Mouse (Mus musculus) midbrain, postnatal 0 days (tissue): ENCODE data around the gene Cfap298. TPM values are rescaled to one million over a fixed set of nuclear protein-coding genes. Genes with fewer than 3 reads are reported as not detected.
A peak's percentile ranks its signal among the peaks of the same experiment; 100 is the strongest.

Experiments used
- ATAC-seq: fragments of 200-750 bp; cut with Nextera tagmentation; 2 replicates; pipeline ENCODE4 v1.8.0; 2017; ENCODE audit warnings: moderate number of reproducible peaks, mild to moderate bottlenecking, moderate TSS enrichment, moderate library complexity; ENCODE audit not compliant: low FRiP score
- DNase-seq: peaks from one replicate; pipeline ENCODE4 v3.0.0-alpha.2; 2015; ENCODE audit warnings: low spot score
- H3K27ac ChIP-seq: fragments of 300-500 bp; sonication (generic); 2 replicates; pipeline ENCODE4 v1.5.1; 2014; ENCODE audit warnings: low read depth, mild to moderate bottlenecking, low read length, mixed read lengths
- H3K27me3 ChIP-seq: fragments of 300-500 bp; sonication (generic); 2 replicates; pipeline ENCODE4 v1.6.1; 2014; ENCODE audit warnings: low read length, control low read depth, mixed read lengths; ENCODE audit not compliant: insufficient read depth
- H3K36me3 ChIP-seq: fragments of 300-500 bp; sonication (generic); 2 replicates; pipeline ENCODE4 v1.6.1; 2014; ENCODE audit warnings: low read length, control low read depth, mixed read lengths; ENCODE audit not compliant: insufficient read depth
- H3K4me1 ChIP-seq: fragments of 300-500 bp; sonication (generic); 2 replicates; pipeline ENCODE4 v1.6.1; 2014; ENCODE audit warnings: mild to moderate bottlenecking, control low read depth, antibody characterized with exemption, low read length, mixed read lengths; ENCODE audit not compliant: insufficient read depth
- H3K4me2 ChIP-seq: fragments of 300-500 bp; sonication (generic); 2 replicates; pipeline ENCODE4 v1.6.1; 2014; ENCODE audit warnings: low read depth, mild to moderate bottlenecking, low read length, mixed read lengths; ENCODE audit not compliant: poor library complexity, severe bottlenecking
- H3K4me3 ChIP-seq: fragments of 300-500 bp; sonication (generic); 2 replicates; pipeline ENCODE4 v1.5.1; 2014; ENCODE audit warnings: low read depth, mild to moderate bottlenecking, low read length, moderate library complexity
- H3K9ac ChIP-seq: fragments of 300-500 bp; sonication (generic); replicated peaks from 2 replicates; pipeline ENCODE4 v1.6.1; 2014; ENCODE audit warnings: mild to moderate bottlenecking, low read length, moderate library complexity, mixed read lengths; ENCODE audit not compliant: poor library complexity, severe bottlenecking
- H3K9me3 ChIP-seq: fragments of 300-500 bp; sonication (generic); 2 replicates; pipeline ENCODE4 v1.6.1; 2016; ENCODE audit warnings: low read length, control low read depth
- CTCF ChIP-seq: IDR thresholded peaks from 2 replicates; pipeline ENCODE4 v1.5.1; 2016; ENCODE audit warnings: antibody characterized with exemption, mild to moderate bottlenecking
- WGBS: fragments of 180-500 bp; shearing (Covaris S2); extraction: QIAGEN DNeasy Blood & Tissue Kit; methylation state at CpG from one replicate; pipeline ENCODE4 v1.1.7; 2014; 5-methylcytosine and 5-hydroxymethylcytosine counted together
- polyA plus RNA-seq: library from polyadenylated mRNA; unstranded; fragments of >200 nt; fragmentation: Nextera tagmentation; extraction: Ambion mirVana; gene quantifications from 2 replicates; pipeline ENCODE4 v1.2.1, GENCODE M21; 2015
- total RNA-seq: library from RNA; depleted of rRNA; stranded (reverse); fragments of >200 nt; gene quantifications from 2 replicates; pipeline ENCODE4 v1.2.3, GENCODE M21; 2014; rRNA removed

The Cfap298 gene
- total RNA-seq (19.0 and 26.5 TPM in 2 replicates), polyA plus RNA-seq (65.1 and 66.2 TPM in 2 replicates)

DNA sequence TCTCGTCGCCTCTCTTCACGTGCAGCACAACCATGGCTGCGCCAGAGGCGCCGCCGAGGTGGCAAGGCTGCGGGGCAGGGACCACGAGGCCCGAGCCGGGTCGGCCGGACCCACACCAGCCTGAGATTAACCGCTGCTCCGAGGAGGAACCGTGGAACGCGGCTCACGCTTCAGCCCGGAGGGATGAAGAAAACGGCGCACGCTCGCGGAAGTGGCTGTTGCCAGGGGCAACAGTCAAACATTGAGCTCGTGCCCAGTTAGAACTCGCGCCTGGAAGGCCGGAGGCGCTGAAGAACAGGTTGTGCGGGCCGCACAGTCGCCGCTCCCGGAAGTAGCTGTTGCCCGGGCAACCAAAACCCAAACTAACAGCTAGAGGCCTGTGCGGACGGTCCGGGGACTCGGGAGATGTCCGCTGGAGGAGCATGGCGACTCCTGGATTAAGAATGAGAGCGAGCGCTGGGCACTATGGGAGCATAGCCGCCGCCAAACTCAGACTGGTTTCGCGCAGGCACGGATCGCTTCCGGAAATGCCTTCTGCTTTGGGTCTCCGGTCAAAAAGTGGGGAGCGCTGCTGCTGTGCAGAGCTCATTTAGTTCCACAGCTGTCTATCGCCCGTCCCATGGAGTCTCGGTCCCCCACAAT is at the start of gene Cfap298:
TSS of gene Cfap298 (minus strand) at position 428 of the 642 bp plus-strand sequence.
- no peak for TF ChIP-seq CTCF
- peak; percentile 96 for ATAC-seq
- H3K4me2 ChIP-seq, result peak within 1 kb of the TSS; percentile 73
- peaks cover 23% of the 10 kb centered on the region for H3K36me3 ChIP-seq
- peak within 1 kb of the TSS; percentile 86 for H3K9ac ChIP-seq
- peak within 1 kb of the TSS; percentile 80 for H3K4me3 ChIP-seq
- no peaks in the 10 kb centered on the region for H3K27me3 ChIP-seq
- no peaks in the 10 kb centered on the region for H3K9me3 ChIP-seq
- under 1% methylated on average over 56 of the region's 56 CpGs for WGBS
- peak within 1 kb of the TSS; percentile 88 for H3K27ac ChIP-seq
- H3K4me1 ChIP-seq, result no peaks in the 10 kb centered on the region
- peak; percentile 98 for DNase-seq

GRCm38 (mm10) chr16:90971004-90971403 is 36.1 kb upstream of the Cfap298 start:
- TF ChIP-seq CTCF, result no peak

DNA sequence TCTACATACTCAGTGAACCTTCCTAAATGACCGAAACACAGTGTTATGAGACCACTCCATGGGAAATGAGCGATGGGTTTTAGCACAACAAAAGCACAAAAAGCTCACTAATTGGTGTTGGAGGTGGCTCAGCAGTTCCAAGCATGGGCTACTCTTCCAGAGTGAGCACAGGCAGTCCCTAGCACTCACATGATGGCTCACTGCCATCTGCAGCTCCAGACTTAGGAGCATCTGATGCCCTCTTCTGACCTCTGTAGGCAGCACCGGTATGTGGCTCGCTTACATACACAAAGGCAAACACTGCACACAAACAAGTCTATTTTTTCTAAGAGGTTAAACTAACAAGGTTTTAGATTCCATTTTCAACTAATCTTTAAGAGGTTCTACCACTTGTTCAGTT is 31.3 kb upstream of the Cfap298 start:
- H3K36me3 ChIP-seq, result peaks cover 37% of the 10 kb centered on the region
- 87% methylated on average over 4 of the region's 4 CpGs for WGBS
- no peaks in the 10 kb centered on the region for H3K27me3 ChIP-seq
- DNase-seq (no peak), ATAC-seq (no peak)
- no peak overlapping the region for H3K4me3 ChIP-seq
- peak; percentile 4; the same call in 1 of the 2 replicates for TF ChIP-seq CTCF
- no peak overlapping the region for H3K9ac ChIP-seq
- H3K4me1 ChIP-seq, result no peaks in the 10 kb centered on the region
- H3K4me2 ChIP-seq, result no peak overlapping the region
- H3K27ac ChIP-seq, result no peak overlapping the region
- H3K9me3 ChIP-seq, result no peaks in the 10 kb centered on the region

More at GRCm38 (mm10) chr16:90971004-90971403, 36.1 kb upstream of the Cfap298 start:
- ATAC-seq (no peak), DNase-seq (no peak)
- H3K4me2 ChIP-seq, result no peak overlapping the region
- no peak overlapping the region for H3K4me3 ChIP-seq
- no peaks in the 10 kb centered on the region for H3K9me3 ChIP-seq
- no peaks in the 10 kb centered on the region for H3K4me1 ChIP-seq
- WGBS, result 87% methylated on average over 6 of the region's 6 CpGs
- no peak overlapping the region for H3K27ac ChIP-seq
- H3K36me3 ChIP-seq, result peaks cover 35% of the 10 kb centered on the region
- H3K27me3 ChIP-seq, result no peaks in the 10 kb centered on the region
- H3K9ac ChIP-seq, result no peak overlapping the region

DNA sequence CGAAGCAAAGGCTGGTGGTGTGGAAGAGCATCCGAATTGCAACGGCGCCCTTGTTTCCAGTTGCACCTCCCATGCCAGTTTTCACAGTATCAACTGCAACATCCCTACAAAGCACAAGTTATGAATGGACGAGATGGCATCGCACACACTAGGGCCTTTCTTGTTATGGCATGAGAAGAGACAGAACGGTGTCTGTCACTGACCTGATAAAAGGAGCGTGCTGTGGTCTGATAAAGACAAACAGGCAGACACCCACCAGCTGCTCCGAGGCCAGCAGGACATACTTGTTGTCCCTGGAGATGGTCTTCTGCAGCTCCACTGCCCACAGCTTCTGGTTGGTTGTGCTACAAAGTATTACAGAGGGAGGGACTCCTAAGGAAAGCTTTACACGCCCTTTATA is 29.4 kb upstream of the Cfap298 start:
- ATAC-seq (no peak), DNase-seq (no peak)
- no peak for TF ChIP-seq CTCF
- no peaks in the 10 kb centered on the region for H3K27me3 ChIP-seq
- H3K4me3 ChIP-seq, result no peak overlapping the region
- H3K4me1 ChIP-seq, result no peaks in the 10 kb centered on the region
- no peak overlapping the region for H3K27ac ChIP-seq
- 94% methylated on average over 10 of the region's 10 CpGs for WGBS
- H3K4me2 ChIP-seq, result no peak overlapping the region
- peaks cover 34% of the 10 kb centered on the region for H3K36me3 ChIP-seq
- H3K9ac ChIP-seq, result no peak overlapping the region
- H3K9me3 ChIP-seq, result no peaks in the 10 kb centered on the region

GRCm38 (mm10) chr16:90963866-90964265 is 29.0 kb upstream of the Cfap298 start:
- Histone ChIP-seq H3K4me2 (no peak overlapping the region), H3K4me1 (no peaks in the 10 kb centered on the region), H3K9me3 (no peaks in the 10 kb centered on the region), H3K9ac (no peak overlapping the region), H3K27ac (no peak overlapping the region), H3K36me3 (peaks cover 35% of the 10 kb centered on the region), H3K4me3 (no peak overlapping the region), H3K27me3 (no peaks in the 10 kb centered on the region)
- WGBS, result 91% methylated on average over 10 of the region's 10 CpGs
- TF ChIP-seq CTCF, result no peak
- ATAC-seq, result no peak
- DNase-seq, result no peak

- no peak overlapping the region for H3K4me3 ChIP-seq
- H3K9me3 ChIP-seq, result no peaks in the 10 kb centered on the region
- WGBS, result 94% methylated on average over 4 of the region's 4 CpGs
- H3K9ac ChIP-seq, result no peak overlapping the region
- H3K27me3 ChIP-seq, result no peaks in the 10 kb centered on the region
- no peak for TF ChIP-seq CTCF
- H3K27ac ChIP-seq, result no peak overlapping the region
- H3K4me1 ChIP-seq, result no peaks in the 10 kb centered on the region
- no peak overlapping the region for H3K4me2 ChIP-seq
- no peak for ATAC-seq
- peaks cover 41% of the 10 kb centered on the region for H3K36me3 ChIP-seq
- no peak for DNase-seq
These were observed 28.3 kb upstream of the Cfap298 start for GRCm38 (mm10) chr16:90963231-90963630.
